Mouse (Mus musculus) T-cell, adult 2 months (primary cell): ENCODE measurements around the gene Slc27a3.

Source experiments
- DNase-seq: peaks from one replicate; pipeline ENCODE4 v3.0.0; 2022; ENCODE audit warnings: low spot score

The Slc27a3 gene

GRCm38 (mm10) chr3:90342853-90343252, 46.9 kb downstream of the Slc27a3 start:
- DNase-seq: peak; percentile 27

GRCm38 (mm10) chr3:90340177-90340576, 49.6 kb downstream of the Slc27a3 start:
- no peak for DNase-seq

- no peak for DNase-seq
Observed at GRCm38 (mm10) chr3:90338190-90338589, 51.5 kb downstream of the Slc27a3 start.

DNA sequence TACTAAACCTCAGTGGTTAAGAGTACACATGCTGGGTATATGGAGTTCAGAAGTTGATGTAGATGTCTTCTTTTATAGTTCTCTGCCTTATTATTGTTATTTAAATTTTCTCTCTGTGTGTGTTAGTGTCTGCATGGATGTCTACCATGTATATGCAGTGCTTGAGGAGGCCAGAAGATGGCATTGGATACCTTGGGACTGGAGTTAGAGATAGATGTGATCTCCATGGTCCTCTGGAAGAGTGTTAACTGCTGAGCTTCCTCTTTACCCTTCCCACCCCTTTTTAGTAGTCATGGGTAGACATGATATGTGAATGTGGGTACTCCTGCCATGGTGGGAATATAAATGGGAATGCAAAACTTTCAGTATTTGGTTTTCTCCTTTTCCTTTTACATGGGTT, 54.2 kb downstream of the Slc27a3 start:
- DNase-seq: no peak
